Mouse (Mus musculus) heart, adult 2 months (tissue): ENCODE results near the gene Bbs5. TPM values are rescaled to one million over a fixed set of nuclear protein-coding genes. Genes with fewer than 3 reads are reported as not detected.

Experiments used
- DNase-seq, 2 experiments: peaks; one replicate each; pipeline ENCODE4 v3.0.0; 2021
- H3K27ac ChIP-seq: fragments of 200-600 bp; 2 replicates; pipeline ENCODE4 v1.8.1; 2022
- H3K27me3 ChIP-seq: fragments of 200-500 bp; 2 replicates; pipeline ENCODE4 v1.6.1; 2012; ENCODE audit warnings: mild to moderate bottlenecking, low read length, inconsistent platforms, mixed read lengths; ENCODE audit not compliant: control insufficient read depth, insufficient read depth
- H3K36me3 ChIP-seq: fragments of 200-500 bp; 2 replicates; pipeline ENCODE4 v1.6.1; 2012; ENCODE audit warnings: low read length, inconsistent platforms; ENCODE audit not compliant: control insufficient read depth, insufficient read depth
- H3K4me1 ChIP-seq: fragments of 200-500 bp; 2 replicates; pipeline ENCODE4 v1.6.1; 2011; ENCODE audit warnings: low read length; ENCODE audit not compliant: control insufficient read depth, insufficient read depth
- H3K4me3 ChIP-seq: fragments of 200-600 bp; 2 replicates; pipeline ENCODE4 v1.8.1; 2022
- H3K79me2 ChIP-seq: fragments of 200-500 bp; replicated peaks from 2 replicates; pipeline ENCODE4 v1.6.1; 2012; ENCODE audit warnings: mild to moderate bottlenecking, inconsistent platforms, low read length, moderate library complexity, mixed read lengths; ENCODE audit not compliant: control insufficient read depth, insufficient read depth
- H3K9ac ChIP-seq: fragments of 200-500 bp; 2 replicates; pipeline ENCODE4 v1.6.1; 2012; ENCODE audit warnings: low read depth, mild to moderate bottlenecking, control low read depth, inconsistent platforms, low read length, mixed read lengths
- CTCF ChIP-seq: fragments of 200-600 bp; IDR thresholded peaks from 2 replicates; pipeline ENCODE4 v1.8.1; 2022; ENCODE audit warnings: antibody characterized with exemption, mild to moderate bottlenecking, moderate library complexity
- EP300 ChIP-seq: fragments of 200-500 bp; IDR thresholded peaks from 2 replicates; pipeline ENCODE4 v1.6.1; 2011; ENCODE audit warnings: low read depth, low read length, control low read depth; ENCODE audit not compliant: insufficient read depth
- POLR2A ChIP-seq: fragments of 200-500 bp; IDR thresholded peaks from 2 replicates; pipeline ENCODE4 v1.6.1; 2011; ENCODE audit warnings: mild to moderate bottlenecking, low read depth, low read length, control low read depth; ENCODE audit not compliant: insufficient read depth
- WGBS: fragments of 180-500 bp; shearing (Covaris S2); methylation state at CpG from one replicate; pipeline ENCODE4 v1.1.7; 2018; 5-methylcytosine and 5-hydroxymethylcytosine counted together
- intact Hi-C: fragments of 180-260 bp; cut with DNase I; formaldehyde crosslinking; loops from one replicate; pipeline ENCODE4 v1.15.1; 2025
- long read RNA-seq: library from polyadenylated mRNA; stranded (forward); transcript quantifications from one replicate; pipeline ENCODE4 v2.0.0, GENCODE M21; 2021
- polyA plus RNA-seq: library from polyadenylated mRNA; depleted of rRNA; stranded (reverse); fragments of >200 nt; gene quantifications from 2 replicates; pipeline ENCODE4 v1.2.3, GENCODE M21; 2012; rRNA removed
- total RNA-seq, 2 experiments: library from RNA; stranded (reverse); gene quantifications; 2 replicates each; pipeline ENCODE4 v1.2.3; 2021

Gene Bbs5
- total RNA-seq (1 to 10 TPM; 5.1 to 5.2 TPM), polyA plus RNA-seq (1.6 and 2.0 TPM in 2 replicates)
- long read RNA-seq, transcript Bbs5-201 (12 exons, 1,468 nt), result major isoform, 6 of 6 reads
- long read RNA-seq, partial matches to known transcripts, result 0 of 6 reads
- long read RNA-seq, other reads (novel, unspliced or antisense), result 0 of 6 reads

DNA sequence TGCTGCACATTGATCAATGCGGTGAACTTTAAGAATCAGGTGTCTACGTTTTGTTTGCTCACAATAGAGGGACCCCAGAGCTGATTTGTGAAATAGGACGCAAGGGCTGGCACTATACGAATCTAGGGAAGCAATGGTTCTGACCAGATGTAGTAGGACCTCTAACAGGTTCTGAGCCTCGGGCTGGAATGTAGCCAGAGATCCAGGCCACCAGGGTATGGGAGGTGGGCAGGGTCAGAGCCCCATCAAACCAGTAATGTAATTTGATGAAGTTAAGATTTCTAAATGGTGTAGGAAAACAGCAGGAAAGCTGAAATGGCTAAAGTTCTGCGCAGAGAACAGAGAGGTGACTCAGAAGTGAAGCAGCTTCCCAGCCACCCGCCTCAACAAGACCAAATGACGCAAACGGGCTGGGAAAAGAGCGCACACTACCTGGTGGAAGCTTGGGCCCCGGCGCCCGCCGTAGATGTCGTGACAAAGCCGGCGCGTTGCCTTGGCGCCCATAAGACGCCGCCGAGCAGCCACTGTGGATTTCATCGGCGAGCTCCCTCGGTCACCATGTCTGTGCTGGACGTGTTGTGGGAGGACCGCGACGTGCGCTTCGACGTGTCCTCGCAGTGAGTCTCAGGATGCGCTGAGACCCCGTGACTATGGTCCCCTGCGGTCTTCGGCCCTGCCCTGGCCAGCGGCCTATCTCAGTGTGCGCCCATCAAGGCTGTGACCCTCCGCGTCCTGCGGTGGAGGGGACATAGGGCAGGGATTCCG lies at the start of gene Bbs5:
Bbs5 (plus strand) TSS at position 446 of the 765 bp plus-strand sequence.
- no peaks in the 10 kb centered on the region for H3K27me3 ChIP-seq
- no peaks in the 10 kb centered on the region for H3K36me3 ChIP-seq
- peak within 1 kb of the TSS; percentile 61 for H3K27ac ChIP-seq
- 0 out of 2 replicates have a peak, but pooled peaks have one; percentile 40 for TF ChIP-seq POLR2A
- TF ChIP-seq CTCF, result no peak
- no peak for TF ChIP-seq EP300
- H3K4me3 ChIP-seq, result peak within 1 kb of the TSS; percentile 77
- peak; percentile 91 to 92 for DNase-seq
- H3K9ac ChIP-seq, result peak within 1 kb of the TSS; percentile 70
- intact Hi-C loops, result loop anchor here (5.0 kb wide), 2 partner anchors 65 to 215 kb away; partner anchors contain the start of genes Fastkd1 and Ssb
- no peaks in the 10 kb centered on the region for H3K79me2 ChIP-seq
- H3K4me1 ChIP-seq, result peaks cover 1% of the 10 kb centered on the region
- 4% methylated on average over 43 of the region's 43 CpGs for WGBS

DNA sequence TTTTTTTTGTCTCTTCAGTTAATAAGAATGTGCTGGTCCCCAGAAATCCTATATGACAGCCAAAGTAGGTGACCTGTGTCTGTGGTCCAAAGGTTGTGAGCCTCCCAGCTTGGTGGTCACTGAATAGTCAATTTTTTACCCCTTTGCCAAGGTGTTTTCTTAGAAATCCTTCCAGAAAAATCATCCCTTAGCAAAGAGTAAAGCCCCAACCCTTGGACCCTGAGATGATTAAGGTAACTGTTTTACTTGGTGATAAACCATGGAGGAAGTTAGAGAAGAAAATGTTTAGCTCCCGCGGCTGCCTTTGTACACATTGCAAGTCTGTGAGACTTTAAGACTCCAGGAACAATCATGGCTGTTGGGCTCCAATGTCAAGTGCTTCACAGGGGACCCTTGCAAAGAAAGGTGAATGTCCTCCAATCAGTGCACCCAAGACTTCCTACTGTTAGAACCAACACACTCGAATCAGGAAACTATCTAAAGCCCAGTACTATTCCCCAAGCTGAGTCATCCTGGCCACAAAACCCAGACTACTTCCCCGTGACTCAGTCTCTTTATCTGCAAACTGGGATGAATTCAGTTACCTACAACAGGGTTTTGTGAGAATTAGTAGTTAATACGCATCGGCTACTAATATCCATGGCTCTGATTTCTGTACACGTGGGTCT lies 43.1 kb upstream of the Bbs5 start:
- no peak overlapping the region for H3K27ac ChIP-seq
- intact Hi-C loops, result no loop called here
- no peaks in the 10 kb centered on the region for H3K36me3 ChIP-seq
- DNase-seq, result no peak
- TF ChIP-seq POLR2A (no peak), EP300 (no peak), CTCF (no peak)
- no peak overlapping the region for H3K9ac ChIP-seq
- H3K4me1 ChIP-seq, result no peaks in the 10 kb centered on the region
- no peak overlapping the region for H3K4me3 ChIP-seq
- 86% methylated on average over 7 of the region's 7 CpGs for WGBS
- H3K79me2 ChIP-seq, result no peaks in the 10 kb centered on the region
- H3K27me3 ChIP-seq, result no peaks in the 10 kb centered on the region

DNA sequence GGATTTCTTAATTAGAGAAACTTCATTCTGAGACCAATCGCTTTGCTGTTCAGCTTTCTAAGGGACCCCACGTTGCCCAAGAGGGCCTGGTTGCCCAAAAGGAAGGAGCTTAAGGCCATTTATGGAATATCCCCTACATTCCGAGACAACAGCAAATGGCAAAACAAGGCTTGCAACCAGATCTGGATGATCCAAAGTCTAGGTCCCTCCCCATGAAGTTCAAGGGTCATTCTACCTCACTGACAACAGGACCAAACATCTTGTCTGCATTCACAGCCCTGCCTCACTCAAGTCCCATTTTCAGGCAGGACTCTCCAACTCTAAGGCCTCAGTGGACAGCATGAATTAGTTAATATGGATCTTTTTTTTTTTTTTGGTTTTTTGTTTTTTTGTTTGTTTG lies 40.4 kb upstream of the Bbs5 start:
- intact Hi-C loops, result no loop called here
- no peak overlapping the region for H3K9ac ChIP-seq
- H3K27me3 ChIP-seq, result no peaks in the 10 kb centered on the region
- no peaks in the 10 kb centered on the region for H3K36me3 ChIP-seq
- no peak overlapping the region for H3K4me3 ChIP-seq
- WGBS, result 86% methylated on average over 3 of the region's 3 CpGs
- DNase-seq, result no peak
- H3K4me1 ChIP-seq, result no peaks in the 10 kb centered on the region
- no peak overlapping the region for H3K27ac ChIP-seq
- H3K79me2 ChIP-seq, result no peaks in the 10 kb centered on the region
- no peak for TF ChIP-seq EP300
- TF ChIP-seq POLR2A, result no peak
- TF ChIP-seq CTCF, result no peak

DNA sequence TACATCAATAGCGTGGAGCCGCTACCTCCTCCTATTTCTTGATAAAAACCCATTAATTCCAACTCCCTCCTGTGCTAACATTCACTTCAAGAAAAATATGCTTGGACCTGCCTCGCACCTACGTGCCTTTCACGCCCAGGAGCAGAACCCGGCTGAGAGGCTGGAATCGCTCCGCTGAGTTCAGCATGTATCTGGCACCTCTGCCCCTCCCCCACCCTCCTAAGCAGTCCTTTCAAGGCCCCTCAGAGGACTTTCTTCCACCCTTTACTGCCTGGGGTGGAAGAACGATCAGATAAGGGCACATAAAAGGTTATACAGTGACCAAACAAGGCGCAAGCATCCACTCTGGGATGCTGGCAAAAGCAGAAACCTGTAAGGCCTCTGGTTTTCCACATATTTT lies 34.7 kb upstream of the Bbs5 start:
- no peak for DNase-seq
- no peaks in the 10 kb centered on the region for H3K4me1 ChIP-seq
- no peaks in the 10 kb centered on the region for H3K27me3 ChIP-seq
- no peak overlapping the region for H3K27ac ChIP-seq
- H3K36me3 ChIP-seq, result no peaks in the 10 kb centered on the region
- WGBS, result 25% methylated on average over 10 of the region's 10 CpGs
- intact Hi-C loops, result no loop called here
- H3K79me2 ChIP-seq, result no peaks in the 10 kb centered on the region
- H3K4me3 ChIP-seq, result no peak overlapping the region
- no peak overlapping the region for H3K9ac ChIP-seq
- no peak for TF ChIP-seq EP300
- no peak for TF ChIP-seq POLR2A
- TF ChIP-seq CTCF, result no peak

DNA sequence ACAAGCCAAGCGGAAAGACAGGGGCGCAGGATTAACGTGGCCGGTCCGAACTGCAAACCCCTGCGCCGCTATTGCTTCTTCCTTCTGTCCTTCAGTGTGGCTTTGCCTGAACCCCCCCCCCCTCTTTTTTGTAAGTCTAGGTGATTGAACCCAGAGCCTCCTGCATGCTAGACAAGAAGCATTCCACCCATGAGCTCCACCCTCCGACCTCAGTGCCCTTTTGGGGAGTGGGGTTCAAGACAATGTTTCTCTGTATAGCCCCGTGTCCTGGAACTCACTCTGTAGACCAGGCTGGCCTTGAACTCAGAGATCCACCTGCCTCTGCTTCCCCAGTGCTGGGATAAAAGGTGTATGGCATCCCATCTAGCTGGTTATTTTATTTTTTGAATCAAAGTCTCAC lies 34.3 kb upstream of the Bbs5 start:
- H3K4me3 ChIP-seq, result no peak overlapping the region
- H3K27me3 ChIP-seq, result no peaks in the 10 kb centered on the region
- H3K36me3 ChIP-seq, result no peaks in the 10 kb centered on the region
- DNase-seq, result no peak
- no peak overlapping the region for H3K27ac ChIP-seq
- H3K79me2 ChIP-seq, result no peaks in the 10 kb centered on the region
- no peak overlapping the region for H3K9ac ChIP-seq
- H3K4me1 ChIP-seq, result no peaks in the 10 kb centered on the region
- 61% methylated on average over 9 of the region's 9 CpGs for WGBS
- TF ChIP-seq CTCF, result no peak
- TF ChIP-seq POLR2A, result no peak
- no peak for TF ChIP-seq EP300
- intact Hi-C loops, result no loop called here

DNA sequence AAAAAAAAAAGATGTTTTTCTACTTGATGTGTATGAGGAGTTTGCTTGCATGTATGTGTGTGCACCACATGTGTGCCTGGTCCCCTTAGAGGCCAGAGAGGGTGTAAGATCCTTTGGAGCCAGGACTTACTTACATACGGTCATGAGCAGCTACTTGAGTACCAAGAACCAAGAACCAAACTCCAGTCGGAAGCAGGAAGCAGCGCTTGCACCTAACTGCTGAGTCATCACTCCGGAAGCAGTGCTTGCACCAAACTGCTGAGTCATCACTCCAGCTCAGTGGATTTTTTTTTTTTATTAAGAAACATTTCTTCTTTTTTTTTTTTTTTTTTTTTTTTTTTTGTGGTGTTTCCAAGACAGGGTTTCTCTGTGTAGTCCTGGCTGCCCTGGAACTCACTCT lies 33.7 kb upstream of the Bbs5 start:
- no peak overlapping the region for H3K4me3 ChIP-seq
- no peaks in the 10 kb centered on the region for H3K36me3 ChIP-seq
- TF ChIP-seq POLR2A (no peak), EP300 (no peak), CTCF (no peak)
- 50% methylated on average over 4 of the region's 4 CpGs for WGBS
- H3K4me1 ChIP-seq, result no peaks in the 10 kb centered on the region
- H3K9ac ChIP-seq, result no peak overlapping the region
- no peaks in the 10 kb centered on the region for H3K79me2 ChIP-seq
- no peak for DNase-seq
- H3K27me3 ChIP-seq, result no peaks in the 10 kb centered on the region
- intact Hi-C loops, result no loop called here
- H3K27ac ChIP-seq, result no peak overlapping the region
